Mouse (Mus musculus) left cerebral cortex, adult 2 months (tissue): Measurements from ENCODE around the gene Gkn1. TPM values are rescaled to one million over a fixed set of nuclear protein-coding genes. Genes with fewer than 3 reads are reported as not detected.
A peak's percentile ranks its signal among the peaks of the same experiment; 100 is the strongest.

Experiments used
- DNase-seq, 2 experiments: peaks; one replicate each; pipeline ENCODE4 v3.0.0; 2021 to 2022; ENCODE audit warnings: low spot score in 2 of 2, mixed read lengths in 1 of 2; ENCODE audit errors: extremely low spot score in 1 of 2
- H3K27ac ChIP-seq: fragments of 200-600 bp; 2 replicates; pipeline ENCODE4 v1.8.1; 2022
- H3K4me3 ChIP-seq: fragments of 200-600 bp; 2 replicates; pipeline ENCODE4 v1.8.1; 2022
- CTCF ChIP-seq: fragments of 200-600 bp; IDR thresholded peaks from 2 replicates; pipeline ENCODE4 v1.8.1; 2022; ENCODE audit warnings: antibody characterized with exemption, mild to moderate bottlenecking, moderate library complexity
- intact Hi-C: fragments of 180-260 bp; cut with DNase I; formaldehyde crosslinking; loops from one replicate; pipeline ENCODE4 v1.15.1; 2025
- long read RNA-seq, 2 experiments: library from polyadenylated mRNA; stranded (forward); transcript quantifications; one replicate each; pipeline ENCODE4 v2.0.0; 2021; ENCODE audit warnings: borderline mapping rate in 2 of 2
- total RNA-seq, 2 experiments: library from RNA; stranded (reverse); gene quantifications; 2 replicates each; pipeline ENCODE4 v1.2.3; 2021

The Gkn1 gene
- under 1 TPM in 1 of 2 experiments, not detected in 1; 0.27 TPM for total RNA-seq
- long read RNA-seq, experiment 1: 0 reads
- long read RNA-seq, experiment 2: 0 reads

DNA sequence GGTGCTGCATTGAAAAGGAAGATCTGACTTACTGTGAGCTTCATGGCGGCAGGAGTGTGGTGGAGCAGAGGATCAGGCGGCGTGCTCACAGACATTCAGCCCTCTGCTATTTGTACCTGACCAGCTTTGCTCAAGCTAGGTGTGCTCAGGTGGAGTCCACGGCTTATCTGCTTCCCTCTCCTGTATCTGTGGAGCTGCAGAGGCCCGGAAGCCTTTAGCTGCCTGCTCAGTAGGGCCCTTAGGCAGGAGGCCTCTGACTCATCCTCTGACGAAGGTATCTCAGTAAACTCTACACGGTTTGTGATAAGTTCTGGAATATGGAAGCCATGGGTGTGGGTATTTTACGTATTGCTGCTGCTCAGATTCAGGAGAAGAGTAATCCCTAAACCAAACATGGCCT lies at the start of gene Gkn1:
Gene Gkn1, minus strand, starts transcription at position 114 of the 400 bp plus-strand sequence.
- intact Hi-C loops: no loop called here
- no peak for TF ChIP-seq CTCF
- no peak within 1 kb of the TSS for H3K27ac ChIP-seq
- DNase-seq: no peak
- no peak within 1 kb of the TSS for H3K4me3 ChIP-seq

DNA sequence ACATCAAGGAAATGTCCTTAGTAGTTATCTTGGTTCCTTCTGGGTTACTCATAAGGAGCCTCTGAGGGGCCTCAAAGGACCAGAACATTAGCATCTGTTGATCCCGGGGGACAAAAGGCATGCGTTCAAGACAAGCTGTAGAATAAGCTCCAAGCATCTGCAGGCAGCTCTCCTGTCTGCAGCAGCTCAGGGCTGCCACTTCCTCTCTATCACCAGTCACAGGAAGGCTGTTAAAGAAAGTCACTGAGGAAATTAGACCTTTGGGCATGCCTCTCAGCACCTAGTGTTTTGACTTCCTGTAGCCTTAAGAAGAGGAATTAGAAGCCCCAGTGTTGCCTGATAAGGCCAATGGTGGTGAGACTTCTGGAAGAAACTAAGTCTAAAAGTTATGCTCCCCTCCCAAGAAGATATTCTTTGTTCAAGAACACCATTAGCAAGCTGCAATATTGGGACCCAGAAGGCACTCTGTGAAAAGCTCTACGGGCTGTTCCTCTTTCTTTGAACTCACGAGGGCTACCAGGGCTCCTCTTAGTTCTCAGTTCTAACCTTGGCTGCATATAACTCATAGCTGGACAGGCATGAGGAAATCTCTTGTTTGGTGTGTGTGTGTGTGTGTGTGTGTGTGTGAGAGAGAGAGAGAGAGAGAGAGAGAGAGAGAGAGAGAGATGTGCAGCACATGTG lies 49.3 kb upstream of the Gkn1 start:
- DNase-seq: no peak
- intact Hi-C loops: loop anchor here (5.0 kb wide), 2 partner anchors 122 to 272 kb away; partner anchors contain the start of gene Aplf
- no peak for TF ChIP-seq CTCF
- H3K4me3 ChIP-seq: no peak overlapping the region
- H3K27ac ChIP-seq: no peak overlapping the region

DNA sequence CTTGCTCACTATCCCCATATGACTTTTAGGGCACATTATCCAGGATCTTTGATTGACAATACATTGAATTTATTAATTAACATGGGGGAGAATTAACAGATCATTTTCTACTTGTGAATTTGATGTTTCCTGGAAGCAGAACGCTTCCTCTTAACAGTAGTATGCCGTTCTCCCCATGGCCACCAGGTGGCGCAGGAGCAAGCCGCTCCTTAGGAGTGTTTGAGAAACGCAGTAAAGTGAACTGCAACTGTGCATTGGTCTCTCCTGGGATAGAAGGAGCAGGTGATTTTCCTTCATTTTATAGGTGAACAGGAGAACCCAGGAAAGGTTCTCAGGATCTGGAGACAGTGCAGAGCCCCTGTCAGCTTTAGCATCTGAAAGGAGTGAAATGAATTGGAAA lies 48.4 kb upstream of the Gkn1 start:
- Histone ChIP-seq H3K27ac (no peak overlapping the region), H3K4me3 (no peak overlapping the region)
- peak; percentile 62 to 76 for DNase-seq
- intact Hi-C loops: loop anchor here (5.0 kb wide), 2 partner anchors 123 to 273 kb away; partner anchors contain the start of gene Aplf
- TF ChIP-seq CTCF: peak; percentile 94

DNA sequence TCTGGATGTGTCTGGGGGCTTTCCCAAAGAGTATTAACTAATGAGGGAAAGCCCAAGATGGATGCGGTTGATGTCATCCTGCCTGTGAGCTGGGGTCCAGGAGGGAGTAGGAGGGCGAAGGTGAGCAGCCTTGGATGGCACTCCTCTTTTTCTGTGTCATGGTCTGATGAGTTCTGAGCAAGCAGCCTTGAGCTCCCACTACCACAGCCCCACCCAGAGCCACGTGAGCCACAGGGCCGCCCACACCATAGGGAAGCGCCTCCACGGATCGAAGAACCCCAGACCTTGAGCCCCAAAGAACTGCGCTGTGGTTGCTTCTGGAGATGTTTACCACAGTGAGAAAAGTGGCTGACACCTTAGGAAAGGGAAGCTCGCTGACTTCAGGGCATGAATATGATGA lies 44.0 kb upstream of the Gkn1 start:
- DNase-seq: no peak
- Histone ChIP-seq H3K27ac (no peak overlapping the region), H3K4me3 (no peak overlapping the region)
- no peak for TF ChIP-seq CTCF
- intact Hi-C loops: loop anchor here (5.0 kb wide), 2 partner anchors 128 to 278 kb away; partner anchors contain the start of gene Aplf

DNA sequence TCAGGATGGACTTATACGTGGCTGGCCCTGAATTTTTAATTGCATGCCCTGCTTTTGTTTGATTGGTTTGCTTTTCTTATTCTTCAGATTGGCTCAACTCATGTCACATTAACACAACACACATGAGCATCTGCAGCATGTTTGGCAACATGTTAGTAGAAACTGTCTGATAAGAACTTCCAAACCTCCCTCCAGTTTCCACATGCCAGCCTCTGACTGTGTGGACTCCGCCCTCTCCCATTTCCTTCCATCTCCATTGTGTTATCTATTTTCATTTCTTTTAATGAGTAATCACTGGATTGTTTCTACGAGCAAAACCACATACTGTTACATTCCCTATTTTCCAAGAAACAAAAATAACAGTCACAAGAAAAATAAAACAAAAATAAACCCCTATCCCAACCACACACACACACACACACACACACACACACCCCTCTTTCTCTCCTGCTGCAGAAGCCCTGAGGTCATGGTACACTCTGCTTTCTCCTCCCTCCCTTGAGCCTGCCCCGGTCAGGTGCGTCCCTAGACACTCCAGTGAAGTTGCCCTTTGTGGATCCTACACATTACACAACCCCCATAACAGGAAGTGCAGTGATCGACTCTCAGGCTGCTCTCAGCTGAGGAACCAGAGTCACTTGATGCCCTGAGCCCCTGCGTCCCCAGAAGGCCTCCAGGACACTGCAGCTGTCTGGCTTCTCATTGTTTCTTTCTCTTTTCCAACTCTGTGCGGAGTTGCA lies 42.9 kb upstream of the Gkn1 start:
- Histone ChIP-seq H3K27ac (no peak overlapping the region), H3K4me3 (no peak overlapping the region)
- intact Hi-C loops: no loop called here
- no peak for DNase-seq
- no peak for TF ChIP-seq CTCF

DNA sequence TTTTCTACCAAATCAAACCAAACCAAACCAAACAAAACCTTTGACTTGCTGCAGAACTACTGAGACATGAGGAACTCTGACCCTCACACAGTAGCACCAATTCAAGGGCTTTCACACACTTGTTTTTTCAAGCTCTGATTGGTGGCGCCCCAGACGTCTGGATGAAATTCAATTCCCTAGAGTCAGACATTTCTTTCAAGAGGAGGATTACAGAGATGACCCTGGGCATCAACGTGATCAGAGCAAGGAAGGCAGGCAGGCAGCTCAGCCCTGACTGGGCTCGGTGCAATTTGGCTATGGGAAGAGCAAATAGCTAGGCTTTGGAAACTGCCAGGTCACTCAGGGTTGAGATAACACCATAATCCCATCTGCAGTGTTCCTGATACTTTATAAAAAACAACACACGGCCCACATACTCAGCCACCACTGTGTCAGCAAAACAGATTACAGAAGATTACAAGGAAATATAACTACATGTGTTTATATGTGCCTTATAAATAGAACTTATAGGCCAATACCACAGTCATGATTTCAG lies 38.8 kb upstream of the Gkn1 start:
- Histone ChIP-seq H3K4me3 (no peak overlapping the region), H3K27ac (no peak overlapping the region)
- TF ChIP-seq CTCF: no peak
- intact Hi-C loops: no loop called here
- DNase-seq: no peak

DNA sequence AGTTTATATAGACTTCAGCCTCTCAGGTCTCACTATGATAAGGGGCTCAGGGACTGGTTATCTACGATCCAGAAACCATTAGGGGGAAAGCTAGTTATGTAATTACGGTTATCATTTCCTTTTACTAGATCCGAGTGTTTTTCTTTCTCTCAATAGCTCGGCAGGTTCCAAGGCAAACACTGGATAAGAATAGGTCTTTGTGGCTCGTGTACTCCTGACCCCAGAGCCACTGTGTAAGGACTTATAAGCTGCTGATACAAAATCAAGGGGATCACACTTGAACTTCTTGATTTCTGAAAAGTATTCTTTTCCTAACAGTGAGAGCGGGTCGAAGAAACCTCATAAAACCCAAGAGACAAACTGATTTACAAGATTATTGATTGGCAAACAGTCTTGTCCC lies 38.1 kb upstream of the Gkn1 start, which contains the start of gene Gkn3:
Gene Gkn3, minus strand, starts transcription at position 59 of the 400 bp plus-strand sequence.
- no peak for TF ChIP-seq CTCF
- intact Hi-C loops: no loop called here
- no peak for DNase-seq
- H3K4me3 ChIP-seq: no peak within 1 kb of the TSS
- H3K27ac ChIP-seq: no peak within 1 kb of the TSS

DNA sequence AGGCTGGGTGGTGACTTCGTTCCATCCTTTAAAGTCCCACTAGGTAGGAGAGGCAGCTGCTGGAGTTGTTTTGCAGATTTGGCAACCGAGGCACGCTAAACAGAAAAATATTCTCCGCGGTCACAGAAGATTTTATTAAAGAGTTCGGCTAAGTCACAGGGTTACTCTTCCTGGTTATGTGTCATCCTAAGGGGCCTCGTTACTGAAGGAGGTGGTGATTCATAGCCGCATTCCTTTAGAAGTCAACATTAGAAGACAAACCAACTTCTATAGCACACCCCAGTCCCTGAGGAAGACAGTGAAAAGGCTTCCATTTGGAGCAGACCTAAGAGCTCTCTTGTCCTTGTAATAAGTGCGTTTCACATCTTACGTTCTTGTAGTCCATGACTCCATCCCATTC lies 35.9 kb upstream of the Gkn1 start:
- H3K4me3 ChIP-seq: no peak overlapping the region
- no peak overlapping the region for H3K27ac ChIP-seq
- DNase-seq: no peak
- intact Hi-C loops: loop anchor here (1.0 kb wide), 2 partner anchors 51 to 285 kb away; partner anchors contain the start of gene Antxr1
- no peak for TF ChIP-seq CTCF

DNA sequence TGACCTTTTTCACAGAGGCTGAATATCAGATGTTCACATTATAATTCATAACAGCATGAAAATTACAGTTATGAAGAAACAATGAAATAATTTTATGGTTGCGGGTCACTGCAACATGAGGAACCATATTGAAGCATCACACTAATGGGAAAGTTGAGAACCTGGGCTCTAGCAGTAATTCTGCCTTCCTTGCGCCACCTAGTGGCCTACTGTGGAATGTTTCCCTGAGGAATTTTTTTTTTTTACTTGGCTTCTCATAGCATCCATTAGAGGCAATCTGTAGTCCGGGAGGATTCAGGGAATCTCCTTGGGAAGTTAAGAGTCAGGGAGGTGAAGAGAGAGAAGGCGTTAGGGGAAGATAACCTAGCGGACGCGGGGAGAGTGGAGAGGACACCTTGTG lies 35.5 kb upstream of the Gkn1 start:
- no peak overlapping the region for H3K27ac ChIP-seq
- no peak overlapping the region for H3K4me3 ChIP-seq
- intact Hi-C loops: loop anchor here (1.0 kb wide), 2 partner anchors 51 to 285 kb away; partner anchors contain the start of gene Antxr1
- peak; percentile 94 for TF ChIP-seq CTCF
- peak; percentile 67 to 78 for DNase-seq

DNA sequence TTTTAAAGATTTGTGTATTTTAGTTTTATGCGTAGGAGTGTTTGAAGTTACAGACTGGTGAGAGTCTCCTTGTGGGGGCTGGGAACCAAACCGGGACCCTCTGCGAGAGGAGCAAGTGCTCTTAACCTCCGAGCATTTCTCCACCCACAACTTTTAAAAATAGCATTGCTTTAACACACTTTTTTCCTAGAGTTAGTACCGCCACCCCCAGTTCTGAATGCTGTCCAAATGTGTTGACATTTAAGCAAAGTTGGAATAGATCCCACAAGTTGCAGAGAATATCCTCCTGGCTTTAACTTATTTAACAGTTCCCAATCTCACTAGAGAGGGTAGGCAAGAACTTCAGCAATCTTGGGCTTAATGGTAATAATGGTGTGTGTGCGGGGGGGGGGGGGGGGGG lies 34.0 kb upstream of the Gkn1 start:
- peak in 1 of 2 experiments; percentile 22 for DNase-seq
- Histone ChIP-seq H3K4me3 (no peak overlapping the region; the same call in none of the 2 replicates), H3K27ac (no peak overlapping the region)
- no peak for TF ChIP-seq CTCF
- intact Hi-C loops: no loop called here

DNA sequence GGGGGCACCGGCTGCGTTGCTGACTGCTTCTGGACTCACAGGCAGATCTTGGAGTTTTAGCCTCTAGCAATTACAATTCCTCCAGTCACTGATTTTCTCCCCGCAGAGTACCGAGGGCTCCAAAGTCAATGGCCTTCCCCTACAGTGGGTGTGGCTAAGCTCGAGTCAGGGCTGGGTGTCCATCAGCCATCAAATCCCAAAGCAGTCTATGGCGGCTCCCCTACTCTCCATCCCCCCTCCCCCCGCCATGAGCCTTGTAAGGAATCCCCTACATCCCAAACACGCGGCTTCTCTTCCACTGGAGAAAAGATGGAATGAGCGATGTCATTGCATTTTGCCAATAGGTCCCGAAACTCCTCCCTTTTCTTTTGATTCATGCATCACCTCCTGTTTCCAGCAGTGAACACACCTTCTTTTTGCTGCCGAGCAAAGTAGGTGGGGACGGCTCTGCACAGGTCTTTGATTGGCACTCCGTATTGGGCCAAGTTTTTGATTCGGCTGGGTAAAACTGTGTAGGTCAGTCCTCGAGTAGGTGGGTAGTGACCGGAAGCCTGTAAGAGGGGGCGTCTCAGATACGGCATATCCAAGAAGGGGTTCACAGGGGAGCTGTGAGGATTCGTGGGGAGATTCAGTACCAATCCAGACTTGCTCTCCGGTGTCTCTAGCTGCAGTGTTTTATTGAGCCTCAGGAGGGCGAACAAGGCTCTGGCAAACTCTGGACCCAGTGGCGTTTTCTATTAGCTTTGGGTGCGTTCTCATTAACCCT lies 33.4 kb upstream of the Gkn1 start:
- peak; percentile 16 to 21 for DNase-seq
- no peak overlapping the region for H3K27ac ChIP-seq
- intact Hi-C loops: no loop called here
- peak overlapping the region; percentile 28 for H3K4me3 ChIP-seq
- TF ChIP-seq CTCF: peak; percentile 66
